Mouse (Mus musculus) adrenal gland, adult 8-10 months (tissue): ENCODE results near the gene Pnmal2. TPM values are rescaled to one million over a fixed set of nuclear protein-coding genes. Genes with fewer than 3 reads are reported as not detected.
A peak's percentile ranks its signal among the peaks of the same experiment; 100 is the strongest.

Experiments
- DNase-seq: peaks from one replicate; pipeline ENCODE4 v3.0.0; 2022
- total RNA-seq, 4 experiments: library from RNA; stranded (reverse); gene quantifications; 2 replicates each; pipeline ENCODE4 v1.2.4; 2022

Gene Pnmal2
- total RNA-seq, 4 experiments from 2014 or later: 35.2 to 71.0 (median 48.2) TPM

GRCm38 (mm10) chr7:16987541-16988149, 43.2 kb downstream of the Pnmal2 start:
- no peak for DNase-seq

- no peak for DNase-seq
Observed at GRCm38 (mm10) chr7:16988405-16988804, 43.9 kb downstream of the Pnmal2 start.

GRCm38 (mm10) chr7:16990006-16990744, 45.7 kb downstream of the Pnmal2 start:
- no peak for DNase-seq

- DNase-seq: peak; percentile 61
Observed at GRCm38 (mm10) chr7:16991681-16992450, 47.4 kb downstream of the Pnmal2 start.

- DNase-seq: no peak
Observed at GRCm38 (mm10) chr7:16992451-16992807, 47.9 kb downstream of the Pnmal2 start, which contains the start of gene Ccdc8. Gene Ccdc8 (plus strand): TSS chr7:16992708.

- peak; percentile 86 for DNase-seq
Observed at GRCm38 (mm10) chr7:16993651-16994399, 49.3 kb downstream of the Pnmal2 start.

- no peak for DNase-seq
Observed at GRCm38 (mm10) chr7:16994400-16994799, 49.9 kb downstream of the Pnmal2 start.

- no peak for DNase-seq
Observed at GRCm38 (mm10) chr7:16995345-16995744, 50.9 kb downstream of the Pnmal2 start.

Other genes with a start within 250 kb of the Pnmal2 start
- gene Ceacam9, start 222.8 kb upstream of the Pnmal2 start, total RNA-seq: not detected
- gene Ap2s1, start 206.3 kb upstream of the Pnmal2 start, total RNA-seq: 100 to 1,000 TPM; 127 to 153 (median 133) TPM
- 100 to 1,000 TPM in 1 of 4 experiments, 10 to 100 TPM in 3; 77.8 to 202 (median 91.2) TPM for gene Slc1a5, start 163.3 kb upstream of the Pnmal2 start, total RNA-seq
- gene Strn4, start 128.8 kb upstream of the Pnmal2 start, total RNA-seq: 100 to 1,000 TPM in 1 of 4 experiments, 10 to 100 TPM in 3; 62.2 to 100 (median 74.6) TPM
- gene Fkrp, start 128.0 kb upstream of the Pnmal2 start, total RNA-seq: 10 to 100 TPM; 22.0 to 26.2 (median 24.9) TPM
- gene Prkd2, start 101.8 kb upstream of the Pnmal2 start, total RNA-seq: 10 to 100 TPM; 17.0 to 27.1 (median 20.9) TPM
- 1 to 10 TPM; 4.2 to 5.9 (median 4.6) TPM for gene Dact3, start 69.4 kb upstream of the Pnmal2 start, total RNA-seq
- 1 to 10 TPM in 1 of 4 experiments, under 1 TPM in 1, not detected in 2; 1.00 to 1.0 TPM for gene Gng8, start 52.9 kb upstream of the Pnmal2 start, total RNA-seq
- 1 to 10 TPM; 2.4 to 3.3 (median 2.6) TPM for gene Ptgir, start 38.2 kb upstream of the Pnmal2 start, total RNA-seq
- gene Calm3, start 20.6 kb upstream of the Pnmal2 start, total RNA-seq: 100 to 1,000 TPM; 278 to 314 (median 294) TPM
- gene Pnmal1, start 15.0 kb downstream of the Pnmal2 start, total RNA-seq: 1 to 10 TPM; 6.4 to 9.3 (median 7.3) TPM
- 1 to 10 TPM; 2.3 to 3.1 (median 2.7) TPM for gene Gm42372, start 38.4 kb downstream of the Pnmal2 start, total RNA-seq
- gene Ccdc8, start 48.0 kb downstream of the Pnmal2 start, total RNA-seq: 10 to 100 TPM; 22.0 to 47.8 (median 30.0) TPM
- 10 to 100 TPM; 74.7 to 96.9 (median 91.3) TPM for gene Ppp5c, start 83.2 kb downstream of the Pnmal2 start, total RNA-seq
- 1 to 10 TPM; 2.1 to 5.4 (median 3.7) TPM for gene Hif3a, start 117.7 kb downstream of the Pnmal2 start, total RNA-seq
- under 1 TPM; 0.10 to 0.51 (median 0.43) TPM for gene Psg16, start 129.4 kb downstream of the Pnmal2 start, total RNA-seq
- not detected for gene Ceacam3, start 205.6 kb downstream of the Pnmal2 start, total RNA-seq